Mouse (Mus musculus): ENCODE results near the gene Auts2.

Gene Auts2

GRCm38 (mm10) chr5:132380261-132380660, 162.9 kb downstream of the Auts2 start:
- DNase-seq = no peak

GRCm38 (mm10) chr5:132378977-132379376, 164.2 kb downstream of the Auts2 start:
- DNase-seq = no peak

DNA sequence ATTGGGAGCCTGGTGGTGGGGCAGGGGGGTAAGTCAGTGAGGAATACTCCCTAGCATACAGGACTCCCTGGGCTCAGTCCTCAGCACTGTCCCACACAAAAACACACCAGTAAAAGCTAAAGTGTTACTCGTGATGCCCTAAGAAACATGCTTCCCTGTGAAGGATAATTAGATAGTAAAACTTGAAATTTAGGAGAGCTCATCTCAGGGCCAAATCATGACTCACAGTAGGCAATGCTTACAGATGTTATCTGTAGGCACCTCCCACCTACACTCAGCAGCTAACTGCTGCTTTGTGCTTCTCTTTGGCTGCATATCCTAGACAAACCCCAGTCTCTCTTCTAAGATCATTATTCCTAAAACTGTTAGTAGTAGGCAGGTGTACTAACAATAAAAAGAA, 168.0 kb downstream of the Auts2 start:
- no peak for DNase-seq

DNA sequence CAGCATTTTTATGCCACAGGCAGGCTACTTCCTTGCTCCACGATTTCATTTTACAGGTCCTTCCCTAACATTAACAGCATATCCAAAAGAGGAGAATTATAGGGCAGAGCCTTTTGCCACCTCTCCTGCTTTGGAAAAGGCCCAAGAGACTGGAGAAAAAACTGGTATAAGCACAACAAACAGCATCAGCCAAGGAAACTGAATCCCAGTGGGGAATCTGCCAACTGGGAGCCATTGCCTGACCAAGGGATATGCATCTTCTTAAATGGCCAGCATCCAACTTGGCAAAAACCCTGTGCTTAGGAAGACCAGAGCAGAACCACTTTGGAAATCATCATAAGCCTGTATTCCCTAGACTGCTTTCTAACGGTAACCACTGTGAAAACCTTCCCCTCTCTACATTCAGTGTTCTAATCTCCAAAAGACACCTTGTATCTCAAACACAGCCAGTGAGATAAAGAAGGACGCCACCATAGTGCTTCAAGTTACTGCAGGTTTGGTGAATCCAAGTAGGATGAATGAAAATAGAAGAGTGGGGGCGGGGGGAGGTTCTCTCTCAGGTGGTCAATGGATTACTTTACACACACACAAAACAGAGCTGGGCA, 169.6 kb downstream of the Auts2 start:
- no peak for DNase-seq

GRCm38 (mm10) chr5:132372605-132373004, 170.5 kb downstream of the Auts2 start:
- DNase-seq = no peak

DNA sequence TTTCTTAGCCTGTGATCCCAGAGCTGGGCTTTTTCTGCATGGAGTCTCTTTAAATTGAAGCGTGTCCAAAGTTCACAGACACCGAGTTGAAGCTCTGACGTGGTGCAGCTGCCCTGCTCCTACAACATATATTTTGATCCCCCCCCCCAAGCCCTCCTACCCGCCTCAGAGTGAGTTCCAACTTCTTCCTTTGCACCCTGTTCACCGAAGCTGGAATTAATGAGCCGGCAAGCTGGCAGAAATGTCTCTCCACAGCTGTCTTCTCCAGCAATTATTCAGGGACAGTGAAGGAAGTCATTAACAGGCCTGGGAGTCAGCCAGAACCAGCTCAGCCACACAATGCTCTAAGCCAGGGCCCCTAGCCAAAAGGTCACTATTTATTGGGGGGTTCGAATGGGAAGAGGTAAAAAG, 174.5 kb downstream of the Auts2 start:
- peak; percentile 79 for DNase-seq

- DNase-seq = no peak
These were observed 181.9 kb downstream of the Auts2 start for GRCm38 (mm10) chr5:132361276-132361675.

GRCm38 (mm10) chr5:132357726-132358125, 185.4 kb downstream of the Auts2 start:
- DNase-seq = no peak

DNA sequence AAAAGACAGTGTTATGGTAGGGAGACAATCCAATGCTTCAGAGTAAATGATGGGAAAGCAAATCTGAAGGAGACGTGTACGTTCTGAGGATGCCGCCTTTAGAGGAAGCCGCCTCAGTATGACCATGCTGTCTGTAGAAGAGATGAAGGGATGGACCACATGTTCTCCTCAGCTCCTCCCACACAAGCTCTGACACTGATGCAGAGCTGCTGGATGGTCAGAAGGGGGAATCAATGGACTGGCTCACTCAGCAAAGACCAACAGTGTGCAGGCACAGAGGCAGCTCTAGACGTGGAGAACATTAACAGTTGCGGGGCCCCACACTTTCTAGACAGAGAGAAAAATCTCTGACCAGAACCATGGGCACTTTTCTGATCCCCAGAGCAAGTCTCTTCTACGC, 187.2 kb downstream of the Auts2 start:
- no peak for DNase-seq

- no peak for DNase-seq
These were observed 190.7 kb downstream of the Auts2 start for GRCm38 (mm10) chr5:132352437-132352836.

DNA sequence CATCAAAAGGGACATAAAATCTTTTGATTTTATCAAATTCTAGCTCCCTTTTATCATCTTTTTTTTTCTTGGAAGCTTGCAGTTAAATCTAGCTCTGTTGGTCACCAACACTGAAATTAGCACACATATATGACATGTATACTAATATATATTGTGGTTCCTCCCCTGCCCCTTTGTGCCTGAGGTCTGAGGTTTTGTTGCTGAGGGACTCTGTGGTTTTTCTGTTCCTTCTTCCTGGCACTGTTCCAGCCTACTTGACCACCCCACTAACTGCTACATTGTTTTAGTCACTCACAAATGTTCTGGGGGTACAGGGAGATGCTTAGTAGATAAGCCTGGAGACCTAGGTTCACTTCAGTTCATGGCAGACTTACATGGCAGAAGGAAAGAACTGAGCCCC, 192.0 kb downstream of the Auts2 start:
- DNase-seq = no peak

GRCm38 (mm10) chr5:132341315-132341714, 201.8 kb downstream of the Auts2 start:
- DNase-seq = no peak

- DNase-seq = no peak
These were observed 205.5 kb downstream of the Auts2 start for GRCm38 (mm10) chr5:132337677-132338076.

DNA sequence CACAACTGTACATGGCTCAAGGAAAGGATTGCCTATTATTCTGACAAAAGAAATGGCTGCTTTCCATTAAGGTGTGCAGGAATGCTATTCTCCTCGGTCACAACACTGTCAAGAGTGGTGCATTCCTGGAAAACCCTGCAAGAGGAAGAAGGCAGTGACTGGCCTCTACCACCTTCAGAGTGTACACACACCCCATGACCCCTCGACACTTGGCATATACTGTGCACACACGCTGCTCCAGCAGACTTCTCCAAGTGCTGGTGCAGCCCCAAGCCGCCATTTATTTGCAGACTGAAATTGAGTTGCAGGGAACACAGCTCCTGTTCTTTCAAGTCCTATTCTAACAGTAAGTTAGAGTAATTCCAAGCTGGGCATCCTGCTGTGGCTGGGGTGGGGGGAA, 207.4 kb downstream of the Auts2 start:
- DNase-seq = no peak

GRCm38 (mm10) chr5:132334796-132335195, 208.3 kb downstream of the Auts2 start:
- DNase-seq = no peak

DNA sequence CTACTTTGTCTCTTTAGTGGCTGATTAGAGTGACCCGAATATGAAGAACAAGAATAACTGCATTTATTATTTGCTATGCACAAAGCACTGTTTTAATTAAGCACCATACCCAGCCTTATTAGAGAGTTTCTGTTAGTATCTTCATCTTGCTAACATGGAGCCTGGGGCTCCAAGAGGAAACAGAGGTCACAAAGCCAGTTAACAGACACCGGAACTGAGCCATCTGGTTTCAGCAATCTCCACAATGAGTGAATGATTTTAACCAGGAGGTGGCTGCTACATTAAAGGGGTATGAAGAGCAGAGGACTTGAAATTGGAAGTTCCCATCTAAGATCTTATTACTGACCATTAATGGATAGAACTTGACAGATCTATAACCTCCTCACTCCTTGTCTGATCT, 209.4 kb downstream of the Auts2 start:
- DNase-seq = no peak

GRCm38 (mm10) chr5:132332521-132332920, 210.6 kb downstream of the Auts2 start:
- no peak for DNase-seq

DNA sequence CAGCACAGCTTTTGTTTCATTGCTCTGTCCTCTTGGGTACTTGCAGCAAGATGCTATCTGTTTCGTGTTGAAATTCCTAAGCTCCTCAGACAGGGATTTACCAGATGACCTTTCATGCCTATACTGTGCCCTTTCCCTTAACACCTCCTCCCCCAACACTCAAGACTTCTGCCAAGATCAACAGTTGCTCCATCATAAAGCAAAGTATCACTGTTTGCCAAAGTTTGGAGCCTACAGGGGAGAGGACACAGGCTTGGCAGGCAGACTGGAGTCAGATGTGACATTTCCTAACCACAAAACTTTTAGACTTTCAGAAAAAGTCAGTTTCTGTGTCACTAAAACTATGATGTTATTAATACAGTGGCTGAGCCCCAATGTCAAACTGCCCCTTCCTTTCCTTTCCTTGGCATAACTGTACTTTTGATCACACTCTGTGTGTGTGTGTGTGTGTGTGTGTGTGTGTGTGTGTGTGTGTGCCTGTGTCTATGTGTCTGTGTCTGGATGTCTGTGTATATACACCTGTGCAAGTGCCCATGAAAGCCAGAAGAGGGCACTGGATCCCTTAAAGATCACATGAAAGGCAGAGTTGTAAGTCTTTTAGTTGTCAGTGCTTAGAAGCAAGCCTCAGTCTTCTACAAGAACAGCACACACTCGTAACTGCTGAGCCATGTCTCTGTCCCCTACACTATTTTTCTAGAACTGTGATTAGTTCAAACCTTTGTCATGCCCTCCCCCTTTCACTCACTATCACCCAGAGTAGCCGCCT, 213.8 kb downstream of the Auts2 start:
- no peak for DNase-seq

- DNase-seq = peak; percentile 75
These were observed 218.8 kb downstream of the Auts2 start for GRCm38 (mm10) chr5:132324246-132324883.

- peak; percentile 79 for DNase-seq
These were observed 219.5 kb downstream of the Auts2 start for GRCm38 (mm10) chr5:132323608-132324007.

GRCm38 (mm10) chr5:132322971-132323370, 220.2 kb downstream of the Auts2 start:
- DNase-seq = no peak

DNA sequence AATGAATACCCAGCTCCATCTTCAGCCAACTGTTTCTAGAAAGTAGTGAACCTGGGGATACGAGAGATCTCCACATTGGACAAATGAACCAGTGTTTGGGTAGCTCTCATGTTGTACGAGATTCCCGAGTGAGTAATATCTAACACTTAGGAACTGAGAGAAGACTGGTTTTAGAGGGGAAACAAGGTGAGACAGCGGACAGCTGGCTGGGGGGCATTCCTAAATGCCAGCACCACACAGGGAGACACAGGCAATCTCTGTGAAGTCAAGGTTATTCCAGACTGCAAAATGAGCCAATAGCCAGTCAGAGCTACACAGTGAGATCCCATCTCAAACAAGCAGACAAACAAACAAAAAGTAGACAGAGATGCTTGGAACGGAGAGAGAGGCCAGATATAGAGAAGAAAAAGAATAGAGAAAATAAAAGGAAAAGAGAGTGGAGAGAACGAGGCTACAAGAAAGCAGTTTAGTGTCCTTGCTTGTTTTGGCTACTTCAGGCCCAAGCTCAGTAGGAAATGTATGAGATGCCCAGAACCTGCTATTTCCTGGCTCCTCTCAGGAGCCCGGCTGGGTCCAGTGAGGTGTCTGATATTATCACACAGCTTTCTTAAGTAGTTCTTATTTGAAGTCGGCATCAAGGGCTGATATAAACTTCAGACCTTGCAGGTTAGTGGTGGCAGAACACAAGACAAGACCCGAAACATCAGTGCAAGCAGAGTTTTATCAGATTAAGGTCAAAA, 224.9 kb downstream of the Auts2 start:
- DNase-seq = no peak

DNA sequence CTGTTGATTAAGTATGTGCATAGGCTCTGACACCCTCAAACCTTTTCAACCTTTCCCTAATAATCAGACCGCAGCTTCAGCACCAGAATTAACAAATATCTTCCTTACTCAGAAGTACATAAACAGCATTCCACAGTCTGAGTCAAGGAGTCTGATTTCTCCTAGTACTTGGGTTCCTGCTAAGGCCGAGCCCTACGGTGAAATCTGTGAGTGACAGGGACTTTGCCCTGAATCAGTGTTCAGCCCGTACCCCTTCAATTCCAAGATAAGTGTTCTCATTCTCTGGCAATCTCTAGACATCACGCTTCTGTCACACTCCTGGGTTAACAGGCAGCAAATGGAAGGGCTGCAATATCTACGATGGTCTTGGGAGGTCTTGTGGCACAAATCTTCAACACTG, 226.2 kb downstream of the Auts2 start:
- DNase-seq = no peak

- DNase-seq = no peak
These were observed 228.8 kb downstream of the Auts2 start for GRCm38 (mm10) chr5:132314300-132314699.

Measured in retina, postnatal 1 day (tissue).